Mouse (Mus musculus) 3T3-L1 (cell line): ENCODE data around the gene Arrdc5.

ENCODE experiments used
- DNase-seq: peaks from one replicate; pipeline ENCODE4 v3.0.0-alpha.2; 2015; ENCODE audit warnings: low read depth, low spot score

The Arrdc5 gene

GRCm38 (mm10) chr17:56300186-56300585, at the start of gene Arrdc5:
Gene Arrdc5 (minus strand): TSS chr17:56300286.
- no peak for DNase-seq

- DNase-seq = no peak
Observed at GRCm38 (mm10) chr17:56348586-56348985, 48.5 kb upstream of the Arrdc5 start.

GRCm38 (mm10) chr17:56348128-56348527, 48.0 kb upstream of the Arrdc5 start:
- no peak for DNase-seq

GRCm38 (mm10) chr17:56345364-56345763, 45.3 kb upstream of the Arrdc5 start:
- DNase-seq = no peak

- no peak for DNase-seq
Observed at GRCm38 (mm10) chr17:56343466-56343865, 43.4 kb upstream of the Arrdc5 start.

GRCm38 (mm10) chr17:56340717-56341116, 40.6 kb upstream of the Arrdc5 start:
- DNase-seq = no peak

GRCm38 (mm10) chr17:56338909-56339308, 38.8 kb upstream of the Arrdc5 start:
- DNase-seq = peak; percentile 48

- DNase-seq = no peak
Observed at GRCm38 (mm10) chr17:56337791-56338190, 37.7 kb upstream of the Arrdc5 start.

- DNase-seq = peak; percentile 68
Observed at GRCm38 (mm10) chr17:56337190-56337589, 37.1 kb upstream of the Arrdc5 start.

GRCm38 (mm10) chr17:56332987-56333386, 32.9 kb upstream of the Arrdc5 start:
- peak; percentile 50 for DNase-seq

GRCm38 (mm10) chr17:56331256-56331655, 31.2 kb upstream of the Arrdc5 start:
- DNase-seq = peak; percentile 94

GRCm38 (mm10) chr17:56330345-56330744, 30.3 kb upstream of the Arrdc5 start:
- peak; percentile 44 for DNase-seq

GRCm38 (mm10) chr17:56329267-56329666, 29.2 kb upstream of the Arrdc5 start:
- DNase-seq = no peak

GRCm38 (mm10) chr17:56326153-56327147, 26.4 kb upstream of the Arrdc5 start:
- peak; percentile 42 for DNase-seq

GRCm38 (mm10) chr17:56325450-56326152, 25.5 kb upstream of the Arrdc5 start, which contains the start of gene Kdm4b:
Gene Kdm4b (plus strand): TSS chr17:56326062.
- DNase-seq = peak; percentile 100

- peak; percentile 23 for DNase-seq
Observed at GRCm38 (mm10) chr17:56324419-56324818, 24.3 kb upstream of the Arrdc5 start.

GRCm38 (mm10) chr17:56309191-56309945, 9.3 kb upstream of the Arrdc5 start:
- DNase-seq = no peak

- DNase-seq = no peak
Observed at GRCm38 (mm10) chr17:56308088-56308487, 8.0 kb upstream of the Arrdc5 start.

- DNase-seq = no peak
Observed at GRCm38 (mm10) chr17:56305826-56306225, 5.7 kb upstream of the Arrdc5 start.

GRCm38 (mm10) chr17:56305156-56305555, 5.1 kb upstream of the Arrdc5 start:
- no peak for DNase-seq

GRCm38 (mm10) chr17:56304718-56305117, 4.6 kb upstream of the Arrdc5 start:
- DNase-seq = no peak
